Mouse (Mus musculus) forebrain, embryonic 11.5 days (tissue): ENCODE measurements around the gene Col26a1. TPM values are rescaled to one million over a fixed set of nuclear protein-coding genes. Genes with fewer than 3 reads are reported as not detected.
A peak's percentile ranks its signal among the peaks of the same experiment; 100 is the strongest.

ENCODE experiments used
- ATAC-seq: fragments of 200-750 bp; cut with Nextera tagmentation; replicated peaks from 2 replicates; pipeline ENCODE4 v1.8.0; 2017; ENCODE audit warnings: moderate TSS enrichment; ENCODE audit not compliant: low FRiP score
- DNase-seq: peaks from one replicate; pipeline ENCODE4 v3.0.0-alpha.2; 2017; ENCODE audit warnings: low spot score
- H3K27ac ChIP-seq: fragments of 300-500 bp; sonication (generic); 2 replicates; pipeline ENCODE4 v1.5.1; 2014; ENCODE audit warnings: low read depth, low read length
- H3K27me3 ChIP-seq: fragments of 300-500 bp; sonication (generic); 2 replicates; pipeline ENCODE4 v1.6.1; 2014; ENCODE audit warnings: mild to moderate bottlenecking, low read length, mixed read lengths; ENCODE audit not compliant: control insufficient read depth, insufficient read depth
- H3K36me3 ChIP-seq: fragments of 300-500 bp; sonication (generic); 2 replicates; pipeline ENCODE4 v1.6.1; 2014; ENCODE audit warnings: mild to moderate bottlenecking, low read length, moderate library complexity, mixed read lengths; ENCODE audit not compliant: control insufficient read depth, insufficient read depth
- H3K4me1 ChIP-seq: fragments of 300-500 bp; sonication (generic); replicated peaks from 2 replicates; pipeline ENCODE4 v1.6.1; 2014; ENCODE audit warnings: low read length, mixed read lengths; ENCODE audit not compliant: control insufficient read depth, insufficient read depth
- H3K4me2 ChIP-seq: fragments of 300-500 bp; sonication (generic); 2 replicates; pipeline ENCODE4 v1.6.1; 2014; ENCODE audit warnings: low read depth, mild to moderate bottlenecking, low read length, moderate library complexity, mixed read lengths; ENCODE audit not compliant: severe bottlenecking
- H3K4me3 ChIP-seq: fragments of 300-500 bp; sonication (generic); 2 replicates; pipeline ENCODE4 v1.5.1; 2014; ENCODE audit warnings: low read depth, low read length
- H3K9ac ChIP-seq: fragments of 300-500 bp; sonication (generic); 2 replicates; pipeline ENCODE4 v1.6.1; 2014; ENCODE audit warnings: low read length
- H3K9me3 ChIP-seq: fragments of 300-500 bp; sonication (generic); 2 replicates; pipeline ENCODE4 v1.6.1; 2016; ENCODE audit warnings: low read length, mixed read lengths; ENCODE audit not compliant: control insufficient read depth
- WGBS: fragments of 180-500 bp; shearing (Covaris S2); extraction: QIAGEN DNeasy Blood & Tissue Kit; methylation state at CpG from one replicate; pipeline ENCODE4 v1.1.7; 2014; 5-methylcytosine and 5-hydroxymethylcytosine counted together
- polyA plus RNA-seq: library from polyadenylated mRNA; unstranded; fragments of >200 nt; fragmentation: Nextera tagmentation; extraction: Ambion mirVana; gene quantifications from 2 replicates; pipeline ENCODE4 v1.2.1, GENCODE M21; 2014

Col26a1 gene
- polyA plus RNA-seq, 1 experiment from 2014 or later, result 40.6 TPM

DNA sequence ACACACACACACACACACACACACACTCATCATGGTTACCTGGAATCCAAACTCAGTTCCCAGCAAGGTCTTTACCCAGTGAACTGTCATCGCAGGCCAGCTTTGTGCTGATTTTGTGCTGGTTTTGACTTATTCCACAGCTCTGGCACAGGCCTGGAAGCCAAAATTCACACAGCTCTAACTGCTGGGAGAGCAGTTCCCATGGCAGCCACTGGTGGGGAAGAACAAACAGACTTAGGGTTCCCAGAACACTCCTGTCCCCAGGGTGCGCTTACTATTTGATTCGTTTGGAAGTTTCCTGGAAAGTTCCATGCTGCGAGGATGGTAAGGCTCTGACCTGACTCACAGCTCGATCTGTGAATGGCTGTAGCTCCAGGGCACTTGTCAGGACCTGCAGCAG, 161.4 kb downstream of the Col26a1 start:
- WGBS, result 82% methylated on average over 5 of the region's 5 CpGs
- Histone ChIP-seq H3K9me3 (no peaks in the 10 kb centered on the region), H3K27me3 (no peaks in the 10 kb centered on the region), H3K9ac (no peak overlapping the region), H3K27ac (no peak overlapping the region), H3K36me3 (no peaks in the 10 kb centered on the region), H3K4me2 (no peak overlapping the region), H3K4me3 (no peak overlapping the region), H3K4me1 (peaks cover 2% of the 10 kb centered on the region; the same call in 1 of the 2 replicates)
- ATAC-seq, result no peak
- DNase-seq, result no peak

DNA sequence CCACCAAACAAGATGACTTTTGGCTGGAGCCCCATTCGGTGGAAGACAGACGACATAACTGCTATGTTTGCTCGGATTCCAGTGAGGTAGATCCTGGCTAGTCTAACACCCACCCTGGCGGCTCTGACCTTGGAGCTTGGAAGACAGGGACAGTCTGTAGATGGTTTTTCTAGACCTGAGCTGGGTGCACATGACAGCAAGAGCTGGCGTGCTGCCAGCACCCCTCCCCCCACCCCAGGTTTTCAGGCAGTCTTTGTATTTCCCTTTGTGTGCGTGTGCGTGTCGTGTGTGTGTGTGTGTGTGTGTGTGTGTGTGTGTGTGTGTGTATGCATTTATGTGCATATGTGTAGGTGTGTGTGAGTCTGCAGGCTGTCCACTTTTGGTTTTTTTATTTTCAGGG, 164.4 kb downstream of the Col26a1 start:
- Histone ChIP-seq H3K4me1 (peaks cover 2% of the 10 kb centered on the region; the same call in 1 of the 2 replicates), H3K36me3 (no peaks in the 10 kb centered on the region), H3K9ac (no peak overlapping the region), H3K27me3 (no peaks in the 10 kb centered on the region), H3K27ac (no peak overlapping the region), H3K4me2 (no peak overlapping the region), H3K9me3 (no peaks in the 10 kb centered on the region), H3K4me3 (no peak overlapping the region)
- ATAC-seq, result no peak
- 79% methylated on average over 8 of the region's 8 CpGs for WGBS
- no peak for DNase-seq

DNA sequence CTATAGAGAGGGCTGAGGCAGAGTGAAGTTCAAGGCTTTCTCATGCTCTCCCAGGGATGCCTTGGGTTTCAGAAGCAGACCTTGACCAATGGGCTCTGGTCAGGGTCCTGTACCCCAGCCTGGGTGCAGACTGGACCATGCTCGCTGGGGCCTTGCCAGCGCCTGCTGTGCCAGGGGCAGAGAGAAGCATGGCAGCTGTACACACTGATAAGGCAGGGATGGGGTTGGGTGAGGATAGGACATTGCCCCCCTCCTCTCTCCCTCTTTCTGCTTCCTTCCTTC, 165.5 kb downstream of the Col26a1 start:
- no peak overlapping the region for H3K9ac ChIP-seq
- no peak overlapping the region for H3K4me3 ChIP-seq
- ATAC-seq, result no peak
- H3K9me3 ChIP-seq, result no peaks in the 10 kb centered on the region
- no peak overlapping the region for H3K27ac ChIP-seq
- no peak for DNase-seq
- peaks cover 2% of the 10 kb centered on the region; the same call in 1 of the 2 replicates for H3K4me1 ChIP-seq
- no peak overlapping the region for H3K4me2 ChIP-seq
- WGBS, result 89% methylated on average over 2 of the region's 2 CpGs
- H3K27me3 ChIP-seq, result no peaks in the 10 kb centered on the region
- H3K36me3 ChIP-seq, result no peaks in the 10 kb centered on the region

DNA sequence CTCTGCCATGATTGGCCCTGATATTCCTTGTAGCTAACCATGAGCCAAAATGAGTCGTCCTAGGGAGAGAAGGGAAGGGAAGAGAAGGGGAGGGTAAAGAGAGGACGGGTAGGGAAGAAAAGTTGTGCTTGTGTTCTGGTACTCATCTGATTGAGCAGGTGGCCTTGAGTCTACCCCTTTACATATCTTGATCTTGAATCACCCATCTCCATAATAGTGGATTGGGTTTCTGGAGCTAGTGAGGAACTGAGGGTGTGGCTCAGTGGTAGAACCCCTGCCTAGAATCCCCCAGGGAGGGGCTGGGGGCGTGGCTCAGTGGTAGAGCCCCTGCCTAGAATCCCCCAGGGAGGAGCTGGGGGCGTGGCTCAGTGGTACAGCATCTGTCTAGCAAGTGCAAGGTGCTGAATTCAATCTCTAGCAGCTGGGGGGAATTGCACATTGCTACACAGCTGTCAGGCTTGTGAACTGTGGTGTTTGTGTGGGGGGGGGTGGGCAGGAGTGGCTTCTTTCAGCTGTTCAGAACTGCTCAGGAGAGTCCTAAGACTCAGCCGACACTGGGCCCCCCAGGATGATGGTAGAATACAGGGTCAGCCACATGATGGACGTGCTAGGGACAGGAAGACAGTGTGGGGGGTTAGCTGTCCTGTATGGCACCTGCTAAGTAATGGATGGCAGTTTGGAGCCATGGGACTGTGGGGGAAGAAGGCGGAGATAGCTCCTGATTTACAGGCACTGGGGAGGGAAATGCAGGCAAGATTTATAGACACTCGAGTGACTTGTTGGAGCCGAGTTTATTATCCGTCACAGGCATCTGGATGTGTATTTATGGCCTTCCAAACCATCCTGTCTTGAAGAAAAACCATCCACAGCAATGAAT, 166.1 kb downstream of the Col26a1 start:
- Histone ChIP-seq H3K9ac (no peak overlapping the region), H3K4me1 (peaks cover 2% of the 10 kb centered on the region; the same call in 1 of the 2 replicates), H3K27me3 (no peaks in the 10 kb centered on the region), H3K36me3 (no peaks in the 10 kb centered on the region), H3K27ac (no peak overlapping the region), H3K9me3 (no peaks in the 10 kb centered on the region), H3K4me2 (no peak overlapping the region), H3K4me3 (no peak overlapping the region)
- DNase-seq, result no peak
- no peak for ATAC-seq
- WGBS, result 64% methylated on average over 10 of the region's 10 CpGs

DNA sequence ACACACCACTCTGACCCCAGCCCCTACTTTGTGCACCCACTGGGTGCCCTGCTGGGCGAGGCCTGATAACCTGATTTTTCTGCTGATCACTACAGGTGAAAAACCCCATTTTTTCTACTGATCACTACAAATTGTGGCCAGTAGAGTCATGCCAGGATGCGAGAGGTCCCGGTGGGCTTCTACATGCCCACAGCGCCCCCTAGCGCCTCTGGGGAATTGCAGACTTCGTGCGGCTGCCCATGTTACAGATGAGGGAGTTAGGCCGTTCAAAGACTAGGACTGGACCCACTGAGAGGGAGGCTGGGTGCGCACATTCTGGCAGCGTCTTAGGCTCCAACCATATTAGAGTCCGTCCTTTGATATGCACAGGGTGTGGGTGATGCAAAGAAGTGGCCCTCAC, 168.1 kb downstream of the Col26a1 start:
- 20% methylated on average over 11 of the region's 11 CpGs for WGBS
- no peaks in the 10 kb centered on the region for H3K36me3 ChIP-seq
- no peaks in the 10 kb centered on the region for H3K9me3 ChIP-seq
- DNase-seq (peak; percentile 87), ATAC-seq (no peak)
- H3K9ac ChIP-seq, result no peak overlapping the region
- H3K27ac ChIP-seq, result no peak overlapping the region
- H3K27me3 ChIP-seq, result no peaks in the 10 kb centered on the region
- H3K4me1 ChIP-seq, result peaks cover 2% of the 10 kb centered on the region; the same call in 1 of the 2 replicates
- no peak overlapping the region for H3K4me3 ChIP-seq
- peak overlapping the region; percentile 26; the same call in 1 of the 2 replicates for H3K4me2 ChIP-seq

DNA sequence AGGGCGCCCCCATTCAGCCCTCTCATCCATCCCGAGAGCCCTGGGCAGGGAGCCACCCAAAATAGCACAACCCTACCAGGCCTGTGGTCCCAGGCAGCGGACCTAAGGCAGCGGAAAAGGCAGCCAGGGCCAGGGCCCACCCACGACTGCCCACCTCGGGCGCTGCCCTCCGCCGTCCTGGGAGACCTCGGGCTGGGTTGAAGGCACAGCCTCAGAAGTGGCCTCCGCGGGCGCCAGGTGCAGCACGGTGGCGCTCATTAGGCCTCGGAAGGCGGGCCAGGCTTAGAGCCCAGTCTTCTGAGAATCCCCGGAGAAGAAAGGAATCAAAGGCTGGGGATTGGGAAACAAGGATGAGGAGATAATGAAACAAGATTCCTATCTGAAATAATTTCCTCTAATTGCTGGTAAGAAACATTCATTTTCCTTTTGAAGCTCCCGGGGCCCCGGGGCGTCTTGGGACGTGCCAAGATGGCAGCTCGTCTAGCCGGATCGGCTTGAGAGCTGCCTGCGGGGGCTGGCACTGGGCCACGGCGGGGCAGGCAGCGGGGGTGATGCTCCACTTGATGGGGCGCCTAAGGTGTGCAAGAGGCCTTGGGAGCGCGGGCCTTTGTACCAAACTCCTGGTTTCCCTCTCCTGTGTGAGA, 168.7 kb downstream of the Col26a1 start:
- Histone ChIP-seq H3K4me1 (peaks cover 2% of the 10 kb centered on the region; the same call in 1 of the 2 replicates), H3K9me3 (no peaks in the 10 kb centered on the region), H3K27ac (no peak overlapping the region), H3K36me3 (no peaks in the 10 kb centered on the region), H3K9ac (peak overlapping the region; percentile 16; the same call in 1 of the 2 replicates), H3K4me2 (peak overlapping the region; percentile 26; the same call in 1 of the 2 replicates), H3K4me3 (no peak overlapping the region), H3K27me3 (no peaks in the 10 kb centered on the region)
- 21% methylated on average over 32 of the region's 32 CpGs for whole genome bisulfite sequencing
- no peak for ATAC-seq
- DNase-seq, result peak; percentile 70

DNA sequence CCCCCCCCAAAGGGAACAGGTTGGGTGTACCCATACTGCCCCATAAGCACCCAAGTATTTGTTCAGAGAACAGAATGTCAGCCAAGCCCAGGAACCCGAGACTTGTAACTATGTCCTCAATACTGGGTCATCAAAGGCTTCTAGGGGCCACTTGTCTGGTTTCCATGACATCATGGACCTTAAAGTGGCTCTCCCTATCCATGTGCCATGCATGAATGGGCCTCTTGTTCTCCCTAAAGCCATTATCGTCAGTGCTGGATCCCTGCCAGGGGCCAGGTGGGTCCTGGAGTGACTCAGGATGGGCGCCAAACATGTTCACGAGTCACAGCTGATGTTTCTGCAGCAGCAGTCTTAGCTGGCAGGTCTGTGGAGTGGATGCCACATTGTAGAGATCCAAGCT, 172.3 kb downstream of the Col26a1 start:
- H3K4me3 ChIP-seq, result no peak overlapping the region
- no peak overlapping the region for H3K27ac ChIP-seq
- ATAC-seq, result no peak
- no peak for DNase-seq
- WGBS, result 49% methylated on average over 4 of the region's 4 CpGs
- H3K4me1 ChIP-seq, result no peaks in the 10 kb centered on the region
- H3K27me3 ChIP-seq, result no peaks in the 10 kb centered on the region
- H3K9ac ChIP-seq, result no peak overlapping the region
- no peaks in the 10 kb centered on the region for H3K9me3 ChIP-seq
- H3K4me2 ChIP-seq, result no peak overlapping the region
- no peaks in the 10 kb centered on the region for H3K36me3 ChIP-seq

DNA sequence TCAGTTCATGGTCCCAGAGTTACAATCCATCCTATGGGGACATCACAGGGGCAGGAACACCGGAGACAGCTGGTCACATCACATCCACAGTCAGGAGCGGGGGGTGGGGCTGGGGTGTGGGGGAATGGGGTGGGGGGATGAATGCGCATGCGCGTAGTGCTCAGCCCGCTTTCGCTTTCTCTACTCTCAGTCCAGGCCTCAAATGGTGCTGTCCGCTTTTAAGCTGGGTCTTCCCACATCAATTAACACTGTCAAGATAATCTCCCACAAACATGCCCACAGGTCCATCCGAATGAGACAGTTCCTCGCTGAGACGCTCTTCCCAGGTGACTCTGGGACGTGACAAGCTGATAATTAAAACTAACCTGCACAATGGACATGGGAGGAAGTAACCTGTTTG, 174.9 kb downstream of the Col26a1 start:
- no peaks in the 10 kb centered on the region for H3K27me3 ChIP-seq
- no peak overlapping the region for H3K27ac ChIP-seq
- no peak overlapping the region for H3K9ac ChIP-seq
- ATAC-seq, result no peak
- no peaks in the 10 kb centered on the region for H3K4me1 ChIP-seq
- H3K9me3 ChIP-seq, result no peaks in the 10 kb centered on the region
- no peak overlapping the region for H3K4me3 ChIP-seq
- H3K36me3 ChIP-seq, result no peaks in the 10 kb centered on the region
- DNase-seq, result no peak
- no peak overlapping the region for H3K4me2 ChIP-seq
- 84% methylated on average over 12 of the region's 12 CpGs for WGBS
